Mouse (Mus musculus) liver, adult 2 months (tissue): ENCODE results near the gene Dhrs3. TPM values are rescaled to one million over a fixed set of nuclear protein-coding genes. Genes with fewer than 3 reads are reported as not detected.

Experiments
- DNase-seq: peaks from one replicate; pipeline ENCODE4 v3.0.0-alpha.2; 2011; ENCODE audit warnings: low read depth, low spot score; ENCODE audit errors: extremely low read depth
- H3K27ac ChIP-seq: fragments of 200-500 bp; replicated peaks from 2 replicates; pipeline ENCODE4 v1.5.1; 2012; ENCODE audit warnings: low read depth, mild to moderate bottlenecking, control low read depth, inconsistent platforms, low read length; ENCODE audit not compliant: insufficient read depth
- H3K27me3 ChIP-seq: fragments of 200-500 bp; 2 replicates; pipeline ENCODE4 v1.6.1; 2012; ENCODE audit warnings: mild to moderate bottlenecking, moderate library complexity, low read length, inconsistent platforms; ENCODE audit not compliant: control insufficient read depth, insufficient read depth
- H3K36me3 ChIP-seq: fragments of 200-500 bp; 2 replicates; pipeline ENCODE4 v1.6.1; 2012; ENCODE audit warnings: low read length, inconsistent platforms; ENCODE audit not compliant: control insufficient read depth, insufficient read depth
- H3K4me1 ChIP-seq: fragments of 200-500 bp; 2 replicates; pipeline ENCODE4 v1.6.1; 2011; ENCODE audit warnings: low read length; ENCODE audit not compliant: control insufficient read depth, insufficient read depth
- H3K4me3 ChIP-seq: fragments of 200-500 bp; 2 replicates; pipeline ENCODE4 v1.5.1; 2011; ENCODE audit warnings: low read depth, mild to moderate bottlenecking, control low read depth, low read length, moderate library complexity; ENCODE audit not compliant: insufficient read depth
- H3K79me2 ChIP-seq: fragments of 200-500 bp; 2 replicates; pipeline ENCODE4 v1.6.1; 2012; ENCODE audit warnings: inconsistent platforms, mild to moderate bottlenecking, low read length, moderate library complexity; ENCODE audit not compliant: control insufficient read depth, insufficient read depth
- H3K9ac ChIP-seq: fragments of 200-500 bp; 2 replicates; pipeline ENCODE4 v1.6.1; 2012; ENCODE audit warnings: low read depth, mild to moderate bottlenecking, control low read depth, inconsistent platforms, low read length
- CTCF ChIP-seq: fragments of 200-500 bp; IDR thresholded peaks from 2 replicates; pipeline ENCODE4 v1.5.1; 2011; ENCODE audit warnings: low read depth, low read length, control low read depth
- POLR2A ChIP-seq: fragments of 200-500 bp; IDR thresholded peaks from 2 replicates; pipeline ENCODE4 v1.6.1; 2011; ENCODE audit warnings: low read length, control low read depth; ENCODE audit not compliant: insufficient read depth; ENCODE audit errors: extremely low read depth
- WGBS: fragments of 180-500 bp; shearing (Covaris S2); methylation state at CpG from one replicate; pipeline ENCODE4 v1.1.7; 2018; 5-methylcytosine and 5-hydroxymethylcytosine counted together
- polyA plus RNA-seq: library from polyadenylated mRNA; depleted of rRNA; stranded (reverse); fragments of >200 nt; gene quantifications from 2 replicates; pipeline ENCODE4 v1.2.3, GENCODE M21; 2012
- total RNA-seq: library from RNA; depleted of rRNA; stranded (reverse); fragments of >200 nt; gene quantifications from 2 replicates; pipeline ENCODE4 v1.2.3, GENCODE M21; 2014

Gene Dhrs3
- total and polyA plus RNA-seq, 2 experiments, result 85.5 to 225 TPM

GRCm38 (mm10) chr4:144960188-144960904, 67.7 kb downstream of the Dhrs3 start:
- Histone ChIP-seq H3K4me3 (peak overlapping the region; percentile 28; the same call in 1 of the 2 replicates), H3K9ac (peak overlapping the region; percentile 51)

GRCm38 (mm10) chr4:144961232-144961631, 68.6 kb downstream of the Dhrs3 start:
- Histone ChIP-seq H3K4me1 (peaks cover 33% of the 10 kb centered on the region), H3K27ac (peak overlapping the region; percentile 89), H3K4me3 (peak overlapping the region; percentile 22; the same call in 1 of the 2 replicates), H3K79me2 (no peaks in the 10 kb centered on the region), H3K36me3 (peaks cover 6% of the 10 kb centered on the region; the same call in 1 of the 2 replicates), H3K9ac (peak overlapping the region; percentile 51; the same call in 1 of the 2 replicates), H3K27me3 (no peaks in the 10 kb centered on the region)
- 25% methylated on average over 4 of the region's 4 CpGs for WGBS
- peak; percentile 73 for DNase-seq
- TF ChIP-seq CTCF, result no peak
- no peak for TF ChIP-seq POLR2A

More at GRCm38 (mm10) chr4:144960188-144960904, 67.7 kb downstream of the Dhrs3 start:
- 23% methylated on average over 8 of the region's 8 CpGs for WGBS
- peaks cover 36% of the 10 kb centered on the region for H3K4me1 ChIP-seq
- no peaks in the 10 kb centered on the region; the same call in 1 of the 2 replicates for H3K79me2 ChIP-seq
- peak overlapping the region; percentile 89 for H3K27ac ChIP-seq
- no peaks in the 10 kb centered on the region for H3K27me3 ChIP-seq
- H3K36me3 ChIP-seq, result peaks cover 3% of the 10 kb centered on the region; the same call in 1 of the 2 replicates
- peak; percentile 96 for DNase-seq
- TF ChIP-seq POLR2A, result no peak
- TF ChIP-seq CTCF, result no peak

- Histone ChIP-seq H3K9ac (no peak overlapping the region), H3K36me3 (peaks cover 9% of the 10 kb centered on the region; the same call in 1 of the 2 replicates), H3K27me3 (no peaks in the 10 kb centered on the region), H3K4me1 (peaks cover 30% of the 10 kb centered on the region), H3K27ac (peak overlapping the region; percentile 89), H3K79me2 (no peaks in the 10 kb centered on the region), H3K4me3 (no peak overlapping the region)
- peak; percentile 98 for DNase-seq
- WGBS, result 31% methylated on average over 3 of the region's 3 CpGs
- TF ChIP-seq POLR2A (no peak), CTCF (no peak)
These were observed 69.1 kb downstream of the Dhrs3 start for GRCm38 (mm10) chr4:144961696-144962095.

- no peak for TF ChIP-seq CTCF
- WGBS, result 70% methylated on average over 2 of the region's 2 CpGs
These were observed 72.6 kb downstream of the Dhrs3 start for GRCm38 (mm10) chr4:144965255-144965654.

DNA sequence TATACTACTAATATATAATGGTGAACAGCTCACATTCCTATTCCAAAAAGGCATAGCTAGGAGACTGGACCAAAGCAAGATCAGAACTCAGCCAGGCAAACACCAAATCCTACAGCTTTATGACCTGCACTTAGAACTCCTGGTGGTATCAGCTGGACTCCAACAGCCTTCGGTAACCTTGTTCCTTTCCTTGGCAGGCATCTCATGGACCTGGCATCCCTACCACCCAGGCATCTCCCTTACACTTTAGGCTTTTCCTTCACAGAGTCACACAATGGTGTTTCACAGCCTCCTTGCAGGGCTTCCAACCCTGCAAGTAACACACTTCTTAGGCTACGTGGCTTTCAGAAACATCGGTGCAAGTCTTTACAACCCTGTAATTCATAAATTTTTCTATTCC, 75.7 kb downstream of the Dhrs3 start:
- Histone ChIP-seq H3K36me3 (peaks cover 26% of the 10 kb centered on the region), H3K9ac (no peak overlapping the region), H3K27me3 (no peaks in the 10 kb centered on the region), H3K4me1 (peaks cover 8% of the 10 kb centered on the region), H3K79me2 (no peaks in the 10 kb centered on the region), H3K4me3 (no peak overlapping the region), H3K27ac (no peak overlapping the region)
- no peak for DNase-seq
- WGBS, result 76% methylated on average over 3 of the region's 3 CpGs
- TF ChIP-seq CTCF (no peak), POLR2A (no peak)

More at GRCm38 (mm10) chr4:144965255-144965654, 72.6 kb downstream of the Dhrs3 start:
- no peak overlapping the region for H3K27ac ChIP-seq
- H3K4me3 ChIP-seq, result no peak overlapping the region
- H3K9ac ChIP-seq, result no peak overlapping the region
- no peaks in the 10 kb centered on the region for H3K27me3 ChIP-seq
- DNase-seq, result no peak
- peaks cover 25% of the 10 kb centered on the region; the same call in 1 of the 2 replicates for H3K36me3 ChIP-seq
- no peaks in the 10 kb centered on the region for H3K79me2 ChIP-seq
- H3K4me1 ChIP-seq, result peaks cover 9% of the 10 kb centered on the region

DNA sequence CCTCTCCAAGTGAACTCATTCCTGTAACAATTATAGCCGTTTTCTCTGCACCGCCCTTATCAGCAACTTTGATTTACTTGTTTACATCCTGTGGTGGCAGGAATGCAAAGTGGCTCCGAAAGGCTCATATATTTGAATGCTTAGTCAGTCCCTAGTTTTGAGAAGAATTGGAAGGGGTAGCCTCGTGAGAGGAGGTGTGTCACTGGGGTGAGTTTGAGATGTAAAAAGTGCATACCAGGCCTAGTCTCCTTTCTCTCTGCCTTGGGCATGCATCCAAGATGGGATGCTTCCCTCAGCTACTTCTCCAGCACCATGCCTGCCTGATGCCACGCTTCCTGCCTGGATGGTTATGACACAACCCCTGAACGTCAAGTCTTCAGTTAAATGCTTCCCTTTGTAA, 76.4 kb downstream of the Dhrs3 start:
- DNase-seq, result no peak
- TF ChIP-seq POLR2A, result no peak
- TF ChIP-seq CTCF, result no peak
- Histone ChIP-seq H3K36me3 (peaks cover 27% of the 10 kb centered on the region), H3K4me3 (no peak overlapping the region), H3K27me3 (no peaks in the 10 kb centered on the region), H3K9ac (no peak overlapping the region), H3K27ac (no peak overlapping the region), H3K79me2 (no peaks in the 10 kb centered on the region), H3K4me1 (peaks cover 10% of the 10 kb centered on the region)
- WGBS, result 63% methylated on average over 6 of the region's 6 CpGs
